ENCODE assay signal across 10 mouse cellular contexts in the genomic region with DNA sequence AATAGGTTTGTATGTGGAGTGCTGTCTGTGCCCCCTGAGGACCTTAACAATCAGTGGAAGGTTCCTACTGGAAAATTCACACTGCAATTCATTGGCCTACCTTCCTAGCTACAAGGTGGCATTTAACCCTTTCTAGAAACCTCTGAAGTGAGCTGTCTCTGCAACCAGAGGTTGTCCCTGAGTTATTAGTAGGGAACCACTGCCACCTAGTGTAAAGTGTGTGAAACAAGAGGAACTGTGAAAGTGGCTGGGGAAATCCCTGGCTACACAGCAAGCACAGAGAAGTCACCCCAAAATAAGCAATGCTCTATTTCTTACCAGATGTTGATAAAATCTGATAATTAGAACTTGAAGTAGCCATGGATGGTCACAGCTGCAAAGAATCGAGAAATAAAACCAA. TPM values are rescaled to one million over a fixed set of nuclear protein-coding genes. Genes with fewer than 3 reads are reported as not detected.
DNase-seq lines count a peak whose midpoint lies in the region; ATAC-seq and TF ChIP-seq lines count a peak whose summit lies in the region.
"Had no signal": no experiment of that assay in that cellular context is flagged by ENCODE, and none has a peak within 500 bp of the region (broad histone marks: within the 10 kb centered on the region; RNA-seq: fewer than 3 reads in every experiment).

No protein-coding gene starts in this region.

- peak; percentile 64 for TF ChIP-seq CTCF in cortical plate, adult 2 months (IDR thresholded peaks at IDR 0.05; ENCODE audit: extremely low read depth, insufficient read depth, low read length)

- 21% methylated on average over 1 of the region's 1 CpGs for WGBS in kidney, embryonic 16.5 days

- H3K27ac ChIP-seq in kidney, embryonic 16.5 days (ENCODE audit: low read length), result no peak overlapping the region
- H3K27ac ChIP-seq in cortical plate, adult 2 months (ENCODE audit: insufficient read depth, low read length), result no peak overlapping the region

- no peak for TF ChIP-seq POLR2A in cortical plate, adult 2 months (IDR thresholded peaks at IDR 0.05; ENCODE audit: extremely low read depth, insufficient read depth, low read length)

- peaks cover 9% of the 10 kb centered on the region for H3K9me3 ChIP-seq in kidney, embryonic 16.5 days (ENCODE audit: low read length)

- H3K36me3 ChIP-seq in kidney, embryonic 16.5 days (ENCODE audit: insufficient read depth, low read length), result no peaks in the 10 kb centered on the region

- ATAC-seq in kidney, embryonic 16.5 days (ENCODE audit: low FRiP score, low TSS enrichment), result no peak

- no peak overlapping the region for H3K4me3 ChIP-seq in kidney, embryonic 16.5 days (ENCODE audit: low read length)
- H3K4me3 ChIP-seq in cortical plate, adult 2 months (ENCODE audit: insufficient read depth, low read length), result no peak overlapping the region

- no peak overlapping the region for H3K4me2 ChIP-seq in kidney, embryonic 16.5 days (replicated peaks; ENCODE audit: low read depth, low read length)
- H3K4me2 ChIP-seq: heart, embryonic 11.5 days had no signal

- peak; percentile 65 to 81 for DNase-seq in cerebellum, postnatal 10 days
- DNase-seq in cerebellum, adult 9-10 months, result no peak
- DNase-seq in kidney, postnatal 14 days, result peak; percentile 15
- DNase-seq in A20 (ENCODE audit: low read depth, low spot score), result peak; percentile 71
- DNase-seq in spleen, postnatal 36 days (ENCODE audit: low spot score in 2 of 2), result no peak
- no peak for DNase-seq in gastrocnemius, postnatal 10 days
- DNase-seq: lung, adult 18-20 months had no signal

- peaks cover under 1% of the 10 kb centered on the region; the same call in 1 of the 2 replicates for H3K4me1 ChIP-seq in kidney, embryonic 16.5 days (ENCODE audit: insufficient read depth, low read length)
- H3K4me1 ChIP-seq in cortical plate, adult 2 months (ENCODE audit: control insufficient read depth, insufficient read depth, low read length), result no peaks in the 10 kb centered on the region

- no peak overlapping the region for H3K9ac ChIP-seq in kidney, embryonic 16.5 days (replicated peaks; ENCODE audit: low read length)

- no peaks in the 10 kb centered on the region for H3K27me3 ChIP-seq in kidney, embryonic 16.5 days (ENCODE audit: insufficient read depth, low read length)

RNA-seq across cellular contexts. Expression of a gene that starts 31.6 kb away (rescaled TPM):
- polyA plus RNA-seq in kidney, embryonic 16.5 days (2015; fragmentation: Nextera tagmentation; extraction: Ambion mirVana), result 14.0 and 15.2 TPM in 2 replicates
- polyA plus RNA-seq in cortical plate, adult 2 months (2012; rRNA removed), result 38.3 and 39.1 TPM in 2 replicates
- 10 to 100 TPM; 63.2 to 63.5 TPM for total RNA-seq in gastrocnemius, postnatal 10 days (2021)

Comparison
In these comparisons a context has a peak if more than half of its experiments do, and no peak if none do; other contexts are left out.
1. DNase-seq: peak in cerebellum, postnatal 10 days (2 of 2), kidney, postnatal 14 days (single experiment) and A20 (single experiment); none in cerebellum, adult 9-10 months (single experiment), spleen, postnatal 36 days (0 of 2) and gastrocnemius, postnatal 10 days (single experiment).